Comparison of ENCODE assay signal across 8 mouse cellular contexts in genomic region chr10:128368402-128369217, GRCm38 (mm10). TPM values are rescaled to one million over a fixed set of nuclear protein-coding genes. Genes with fewer than 3 reads are reported as not detected.
DNase-seq lines count a peak whose midpoint lies in the region; ATAC-seq lines count a peak whose summit lies in the region.

Gene Coq10a, minus strand, starts transcription at chr10:128368997.

- intact Hi-C loops in gastrocnemius, postnatal 14 days (cut with DNase I; ENCODE audit: low total_unique reads), result loop anchor here (5.0 kb wide), 1 partner anchor 89 kb away; the partner anchor contains the start of gene Smarcc2
- intact Hi-C loops in left cerebral cortex, postnatal 10 days (cut with DNase I), result no loop called here

- ATAC-seq in inflammation-experienced regulatory T-cells, adult 6 months, result peak; percentile 87
- peak; percentile 85 for ATAC-seq in megakaryocyte-erythroid progenitor cell, adult 5-6 weeks (replicated peaks; ENCODE audit: low FRiP score, low TSS enrichment, poor library complexity, severe bottlenecking)

- peak; percentile 95 to 98 for DNase-seq in adrenal gland, adult (ENCODE audit: inconsistent age in 2 of 2, low spot score in 1 of 2)
- DNase-seq in embryo, embryonic 10.5 days (ENCODE audit: low spot score), result peak; percentile 92
- peak; percentile 93 for DNase-seq in gastrocnemius, postnatal 14 days
- DNase-seq in left cerebral cortex, postnatal 10 days (ENCODE audit: extremely low spot score in 1 of 2, low spot score in 2 of 2), result peak; percentile 91 to 95
- DNase-seq in right cerebral cortex, postnatal 25 days, result peak; percentile 95
- peak; percentile 86 to 88 for DNase-seq in urinary bladder, postnatal 4 days (ENCODE audit: low spot score in 2 of 2)

RNA-seq across cellular contexts. Expression of gene Coq10a, which starts in this region (rescaled TPM):
- 100 to 1,000 TPM; 257 to 331 TPM for total RNA-seq in gastrocnemius, postnatal 14 days (2021)
- 10 to 100 TPM; 12.8 to 19.9 (median 17.3) TPM for polyA plus RNA-seq in inflammation-experienced regulatory T-cells, adult 6 months (2017; shearing (Covaris generic))
- 10 to 100 TPM; 69.8 to 74.6 TPM for total RNA-seq in left cerebral cortex, postnatal 10 days (2021)
- total RNA-seq in megakaryocyte-erythroid progenitor cell, adult 5-6 weeks (2014; fragmentation: Nextera tagmentation), result 12.9 and 16.8 TPM in 2 replicates
- 8.8 and 10.9 TPM in 2 replicates for total RNA-seq in megakaryocyte-erythroid progenitor cell, adult 5-6 weeks (2017)

Comparison
In these comparisons a context has a peak if more than half of its experiments do, and no peak if none do; other contexts are left out.
1. Peak in every context shown above with its lines: DNase-seq and ATAC-seq.